Mouse (Mus musculus): ENCODE measurements around the gene Slc27a2. TPM values are rescaled to one million over a fixed set of nuclear protein-coding genes. Genes with fewer than 3 reads are reported as not detected.

Slc27a2 gene
- polyA plus RNA-seq, 1 experiment from 2014 or later, result 0.69 TPM

GRCm38 (mm10) chr2:126633165-126633564 is 81.0 kb downstream of the Slc27a2 start:
- Histone ChIP-seq H3K27me3 (ENCODE audit: control insufficient read depth, insufficient read depth, low read length) (no peaks in the 10 kb centered on the region), H3K9ac (ENCODE audit: low read length) (no peak overlapping the region), H3K27ac (ENCODE audit: low read depth, low read length) (no peak overlapping the region), H3K4me3 (ENCODE audit: low read depth, low read length) (no peak overlapping the region), H3K4me1 (ENCODE audit: control insufficient read depth, insufficient read depth, low read length) (no peaks in the 10 kb centered on the region), H3K4me2 (ENCODE audit: low read depth) (no peak overlapping the region), H3K36me3 (ENCODE audit: control insufficient read depth, insufficient read depth, low read length) (no peaks in the 10 kb centered on the region; the same call in 1 of the 2 replicates), H3K9me3 (ENCODE audit: control insufficient read depth, low read length) (no peaks in the 10 kb centered on the region)
- DNase-seq (ENCODE audit: low spot score), result no peak
- ATAC-seq (ENCODE audit: insufficient read depth, low FRiP score, low TSS enrichment), result no peak
- 90% methylated on average over 2 of the region's 2 CpGs for WGBS

GRCm38 (mm10) chr2:126635939-126636823 is 84.0 kb downstream of the Slc27a2 start:
- DNase-seq (ENCODE audit: low spot score), result no peak
- H3K4me1 ChIP-seq (ENCODE audit: control insufficient read depth, insufficient read depth, low read length), result no peaks in the 10 kb centered on the region
- H3K9me3 ChIP-seq (ENCODE audit: control insufficient read depth, low read length), result no peaks in the 10 kb centered on the region
- peaks cover 7% of the 10 kb centered on the region for H3K36me3 ChIP-seq (ENCODE audit: control insufficient read depth, insufficient read depth, low read length)
- H3K27me3 ChIP-seq (ENCODE audit: control insufficient read depth, insufficient read depth, low read length), result no peaks in the 10 kb centered on the region
- no peak overlapping the region for H3K4me2 ChIP-seq (ENCODE audit: low read depth)
- H3K4me3 ChIP-seq (ENCODE audit: low read depth, low read length), result no peak overlapping the region
- 84% methylated on average over 12 of the region's 12 CpGs for WGBS
- ATAC-seq (ENCODE audit: insufficient read depth, low FRiP score, low TSS enrichment), result no peak
- no peak overlapping the region for H3K27ac ChIP-seq (ENCODE audit: low read depth, low read length)
- no peak overlapping the region for H3K9ac ChIP-seq (ENCODE audit: low read length)

Other genes with a start within 250 kb of the Slc27a2 start
- 0.09 TPM in 1 of 2 replicates, not detected in the other for gene Atp8b4, start 51.7 kb upstream of the Slc27a2 start, polyA plus RNA-seq (2014; fragmentation: Nextera tagmentation; extraction: Ambion mirVana)
- 0.84 and 0.95 TPM in 2 replicates for gene Hdc, start 66.9 kb downstream of the Slc27a2 start, polyA plus RNA-seq (2014; fragmentation: Nextera tagmentation; extraction: Ambion mirVana)
- gene Gabpb1, start 123.9 kb downstream of the Slc27a2 start, polyA plus RNA-seq (2014; fragmentation: Nextera tagmentation; extraction: Ambion mirVana), result 81.8 and 82.6 TPM in 2 replicates
- gene Usp8, start 154.9 kb downstream of the Slc27a2 start, polyA plus RNA-seq (2014; fragmentation: Nextera tagmentation; extraction: Ambion mirVana), result 47.3 and 47.7 TPM in 2 replicates
- 2.1 and 2.3 TPM in 2 replicates for gene Usp50, start 231.1 kb downstream of the Slc27a2 start, polyA plus RNA-seq (2014; fragmentation: Nextera tagmentation; extraction: Ambion mirVana)